Mouse (Mus musculus) stomach, postnatal 0 days (tissue): ENCODE data around the gene Gm1113.

Experiments used
- CTCF ChIP-seq: IDR thresholded peaks from 2 replicates; pipeline ENCODE4 v1.5.1; 2016; ENCODE audit warnings: antibody characterized with exemption, low read depth, mild to moderate bottlenecking, moderate library complexity
- EP300 ChIP-seq: optimal IDR thresholded peaks from 2 replicates; pipeline ENCODE3; 2016; ENCODE audit warnings: antibody characterized with exemption

DNA sequence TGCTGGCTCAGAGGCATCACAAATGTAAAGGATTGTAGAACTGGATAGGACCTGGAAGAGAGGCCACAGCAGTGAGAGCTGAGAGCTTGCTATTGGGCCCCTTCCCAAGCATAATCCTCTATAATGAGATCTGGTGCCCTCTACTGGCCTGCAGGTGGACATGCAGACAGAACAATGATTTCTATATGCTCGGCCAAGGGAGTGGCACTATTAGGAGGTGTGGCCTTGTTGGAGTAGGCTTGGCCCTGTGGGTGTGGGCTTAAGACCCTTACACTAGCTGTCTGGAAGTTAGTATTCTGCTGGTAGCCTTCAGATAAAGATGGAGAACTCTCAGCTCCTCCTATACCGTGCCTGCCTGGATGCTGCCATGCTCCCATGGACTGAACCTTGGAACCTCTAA is 17.0 kb upstream of the Gm1113 start:
- TF ChIP-seq CTCF, result peak; percentile 94
- TF ChIP-seq EP300, result no peak
